Mouse (Mus musculus): ENCODE data around the gene Psmd4. TPM values are rescaled to one million over a fixed set of nuclear protein-coding genes. Genes with fewer than 3 reads are reported as not detected.

Gene Psmd4
- polyA plus RNA-seq, 1 experiment from 2014 or later: 223 TPM

GRCm38 (mm10) chr3:95015891-95016531 lies 26.4 kb downstream of the Psmd4 start:
- Histone ChIP-seq H3K9ac (ENCODE audit: low read length) (peak overlapping the region; percentile 81), H3K9me3 (replicated peaks; ENCODE audit: control insufficient read depth, low read length) (no peaks in the 10 kb centered on the region), H3K36me3 (ENCODE audit: control insufficient read depth, insufficient read depth) (peaks cover 10% of the 10 kb centered on the region), H3K4me1 (ENCODE audit: control insufficient read depth, insufficient read depth, low read length) (peaks cover 17% of the 10 kb centered on the region), H3K4me3 (ENCODE audit: low read length) (peak overlapping the region; percentile 82), H3K4me2 (ENCODE audit: low read depth, low read length) (peak overlapping the region; percentile 96), H3K27me3 (ENCODE audit: control insufficient read depth, insufficient read depth, low read length) (no peaks in the 10 kb centered on the region), H3K27ac (ENCODE audit: low read length) (peak overlapping the region; percentile 98)
- under 1% methylated on average over 40 of the region's 40 CpGs for WGBS
- peak; percentile 67 for ATAC-seq (replicated peaks; ENCODE audit: extremely low read depth, insufficient read depth, low FRiP score)

GRCm38 (mm10) chr3:95015337-95015872 lies 27.0 kb downstream of the Psmd4 start, which contains the start of gene Zfp687:
TSS of gene Zfp687 (minus strand) at chr3:95015448.
- WGBS: under 1% methylated on average over 34 of the region's 37 CpGs
- Histone ChIP-seq H3K9ac (ENCODE audit: low read length) (peak within 1 kb of the TSS; percentile 85), H3K27ac (ENCODE audit: low read length) (peak within 1 kb of the TSS; percentile 98), H3K4me2 (ENCODE audit: low read depth, low read length) (peak within 1 kb of the TSS; percentile 96), H3K4me3 (ENCODE audit: low read length) (peak within 1 kb of the TSS; percentile 82), H3K27me3 (ENCODE audit: control insufficient read depth, insufficient read depth, low read length) (no peaks in the 10 kb centered on the region), H3K4me1 (ENCODE audit: control insufficient read depth, insufficient read depth, low read length) (peaks cover 17% of the 10 kb centered on the region), H3K36me3 (ENCODE audit: control insufficient read depth, insufficient read depth) (peaks cover 16% of the 10 kb centered on the region), H3K9me3 (replicated peaks; ENCODE audit: control insufficient read depth, low read length) (no peaks in the 10 kb centered on the region)
- ATAC-seq (replicated peaks; ENCODE audit: extremely low read depth, insufficient read depth, low FRiP score): peak; percentile 98

DNA sequence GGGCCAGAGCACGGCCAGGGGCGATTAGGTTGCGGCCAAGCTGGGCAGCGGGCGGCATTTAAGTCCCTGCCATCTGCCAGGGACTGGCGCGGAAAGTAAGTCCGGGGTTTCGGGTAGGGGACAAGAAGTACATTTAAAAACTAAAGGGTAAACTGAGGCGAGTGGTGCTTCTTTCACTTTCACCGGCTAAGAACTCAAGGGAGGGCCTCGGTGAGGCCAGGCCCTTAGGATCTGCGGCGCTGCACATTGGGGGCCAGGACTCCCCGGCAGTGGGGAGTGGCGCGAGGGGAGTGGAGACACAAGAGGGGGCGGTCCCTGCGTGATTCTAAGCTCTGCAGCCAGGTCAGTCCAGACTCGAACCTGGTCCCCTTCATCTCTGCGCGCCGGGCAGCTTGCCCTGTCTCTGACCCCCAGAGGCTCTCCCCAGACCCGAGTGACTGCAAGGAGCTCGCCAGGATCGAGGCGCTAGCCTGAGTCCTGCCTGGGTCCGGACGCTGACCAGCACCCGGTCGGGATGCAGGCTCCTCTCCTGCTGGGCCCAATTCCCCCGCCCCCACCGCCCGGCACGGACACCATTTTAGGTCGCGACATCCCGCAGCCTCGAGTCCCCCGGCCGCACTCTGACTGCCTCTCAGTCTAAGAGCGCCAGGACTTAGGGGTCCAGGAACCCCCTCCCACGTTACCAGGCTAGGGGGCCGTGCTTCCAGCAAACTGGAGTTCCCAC lies 27.8 kb downstream of the Psmd4 start:
- Histone ChIP-seq H3K9me3 (replicated peaks; ENCODE audit: control insufficient read depth, low read length) (no peaks in the 10 kb centered on the region), H3K4me3 (ENCODE audit: low read length) (peak overlapping the region; percentile 82), H3K9ac (ENCODE audit: low read length) (peak overlapping the region; percentile 85), H3K27me3 (ENCODE audit: control insufficient read depth, insufficient read depth, low read length) (no peaks in the 10 kb centered on the region), H3K36me3 (ENCODE audit: control insufficient read depth, insufficient read depth) (peaks cover 20% of the 10 kb centered on the region), H3K4me1 (ENCODE audit: control insufficient read depth, insufficient read depth, low read length) (peaks cover 17% of the 10 kb centered on the region), H3K4me2 (ENCODE audit: low read depth, low read length) (peak overlapping the region; percentile 95), H3K27ac (ENCODE audit: low read length) (peak overlapping the region; percentile 87)
- WGBS: under 1% methylated on average over 42 of the region's 44 CpGs
- 0 out of 2 replicates have a peak, but pooled peaks have one; percentile 0 for ATAC-seq (replicated peaks; ENCODE audit: extremely low read depth, insufficient read depth, low FRiP score)

DNA sequence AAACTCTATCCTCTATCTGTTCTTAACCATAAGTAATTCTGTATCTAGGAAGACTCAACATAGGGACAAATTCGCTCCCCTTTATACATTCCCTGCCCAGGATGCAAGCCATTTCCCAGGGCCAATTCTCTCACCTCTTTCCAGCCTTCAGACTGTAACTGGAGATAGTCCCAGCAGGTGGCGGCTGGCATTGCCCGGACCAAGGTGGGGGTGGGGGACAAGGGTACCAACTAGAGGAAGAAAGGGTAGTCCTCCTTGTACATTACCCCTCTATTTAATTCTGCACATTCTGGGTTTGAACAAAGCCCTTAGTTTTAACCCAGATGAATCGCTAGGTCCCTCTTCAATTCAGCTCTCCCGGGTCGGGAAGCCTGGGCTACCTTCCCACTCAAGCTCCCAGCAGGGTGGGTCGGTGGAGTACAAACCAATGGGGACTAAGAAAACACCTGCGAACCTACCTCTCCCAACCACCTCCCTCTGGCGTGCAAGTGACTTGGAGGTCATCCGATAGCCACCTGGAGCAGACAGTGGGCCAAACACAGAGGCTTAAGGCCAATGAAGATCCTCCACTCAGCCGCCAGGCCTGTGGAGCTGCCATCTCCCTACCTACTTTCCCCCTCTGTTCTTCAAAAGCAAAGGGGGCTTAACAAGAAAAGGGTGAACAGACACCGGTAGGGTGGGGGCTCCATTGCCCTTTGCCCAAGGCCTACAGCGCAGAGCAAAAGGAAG lies 28.6 kb downstream of the Psmd4 start:
- peak overlapping the region; percentile 82 for H3K4me3 ChIP-seq (ENCODE audit: low read length)
- H3K9ac ChIP-seq (ENCODE audit: low read length): peak overlapping the region; percentile 85
- no peaks in the 10 kb centered on the region for H3K27me3 ChIP-seq (ENCODE audit: control insufficient read depth, insufficient read depth, low read length)
- 16% methylated on average over 13 of the region's 13 CpGs for WGBS
- H3K27ac ChIP-seq (ENCODE audit: low read length): peak overlapping the region; percentile 87; the same call in 1 of the 2 replicates
- ATAC-seq (replicated peaks; ENCODE audit: extremely low read depth, insufficient read depth, low FRiP score): no peak
- H3K9me3 ChIP-seq (replicated peaks; ENCODE audit: control insufficient read depth, low read length): no peaks in the 10 kb centered on the region
- peak overlapping the region; percentile 95 for H3K4me2 ChIP-seq (ENCODE audit: low read depth, low read length)
- peaks cover 17% of the 10 kb centered on the region for H3K4me1 ChIP-seq (ENCODE audit: control insufficient read depth, insufficient read depth, low read length)
- H3K36me3 ChIP-seq (ENCODE audit: control insufficient read depth, insufficient read depth): peaks cover 24% of the 10 kb centered on the region

- H3K4me1 ChIP-seq (ENCODE audit: control insufficient read depth, insufficient read depth, low read length): peaks cover 17% of the 10 kb centered on the region
- peaks cover 30% of the 10 kb centered on the region for H3K36me3 ChIP-seq (ENCODE audit: control insufficient read depth, insufficient read depth)
- 88% methylated on average over 3 of the region's 3 CpGs for WGBS
- H3K9ac ChIP-seq (ENCODE audit: low read length): no peak overlapping the region
- H3K27ac ChIP-seq (ENCODE audit: low read length): no peak overlapping the region
- no peak overlapping the region for H3K4me2 ChIP-seq (ENCODE audit: low read depth, low read length)
- no peaks in the 10 kb centered on the region for H3K27me3 ChIP-seq (ENCODE audit: control insufficient read depth, insufficient read depth, low read length)
- no peak for ATAC-seq (replicated peaks; ENCODE audit: extremely low read depth, insufficient read depth, low FRiP score)
- no peak overlapping the region for H3K4me3 ChIP-seq (ENCODE audit: low read length)
- no peaks in the 10 kb centered on the region for H3K9me3 ChIP-seq (replicated peaks; ENCODE audit: control insufficient read depth, low read length)
Measured at GRCm38 (mm10) chr3:95012982-95013381, 29.4 kb downstream of the Psmd4 start.

DNA sequence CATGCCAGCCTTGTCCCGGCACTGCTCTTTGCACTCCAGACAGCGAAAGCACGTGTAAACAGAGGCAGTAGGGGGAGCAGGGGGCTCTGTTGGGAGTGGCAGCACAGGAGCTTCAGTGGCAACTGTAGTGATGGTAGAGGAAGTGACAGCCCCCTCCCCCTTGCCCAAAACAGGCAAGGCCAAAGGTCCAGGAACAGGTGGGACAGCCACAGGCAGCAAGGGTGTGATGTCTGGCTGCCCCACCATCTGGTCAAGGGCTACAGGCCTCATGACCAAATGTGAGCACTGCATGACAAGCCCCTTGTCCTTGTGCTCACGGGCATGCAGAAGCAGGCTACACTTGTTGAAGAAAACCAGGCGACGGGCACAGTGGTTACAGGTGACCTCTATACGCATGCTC lies 32.0 kb downstream of the Psmd4 start:
- Histone ChIP-seq H3K27me3 (ENCODE audit: control insufficient read depth, insufficient read depth, low read length) (no peaks in the 10 kb centered on the region), H3K4me3 (ENCODE audit: low read length) (no peak overlapping the region), H3K4me2 (ENCODE audit: low read depth, low read length) (no peak overlapping the region), H3K9ac (ENCODE audit: low read length) (no peak overlapping the region), H3K36me3 (ENCODE audit: control insufficient read depth, insufficient read depth) (peaks cover 51% of the 10 kb centered on the region), H3K27ac (ENCODE audit: low read length) (no peak overlapping the region), H3K4me1 (ENCODE audit: control insufficient read depth, insufficient read depth, low read length) (peaks cover 12% of the 10 kb centered on the region), H3K9me3 (replicated peaks; ENCODE audit: control insufficient read depth, low read length) (no peaks in the 10 kb centered on the region)
- 76% methylated on average over 7 of the region's 7 CpGs for WGBS
- no peak for ATAC-seq (replicated peaks; ENCODE audit: extremely low read depth, insufficient read depth, low FRiP score)

DNA sequence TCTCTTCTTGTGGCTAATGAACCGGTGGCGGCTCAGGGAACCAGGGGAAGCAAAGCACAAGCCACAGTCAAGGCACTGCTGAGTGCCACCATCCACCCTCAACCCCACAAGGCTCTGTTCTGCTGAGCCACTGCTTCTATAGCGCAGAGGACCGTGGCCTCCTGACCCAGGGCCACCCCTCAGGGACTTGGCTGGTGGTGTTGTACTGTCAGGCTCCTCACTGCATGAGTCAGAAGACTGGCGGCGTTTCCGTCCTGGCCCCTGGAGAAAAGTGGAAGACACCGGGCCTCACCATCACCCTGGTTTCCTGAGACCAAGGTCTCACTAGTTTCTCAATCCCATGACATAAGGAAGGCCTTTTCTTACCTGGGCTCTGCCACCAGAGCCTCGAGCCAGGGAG lies 34.7 kb downstream of the Psmd4 start:
- Histone ChIP-seq H3K36me3 (ENCODE audit: control insufficient read depth, insufficient read depth) (peaks cover 65% of the 10 kb centered on the region), H3K9ac (ENCODE audit: low read length) (no peak overlapping the region), H3K27ac (ENCODE audit: low read length) (no peak overlapping the region), H3K4me3 (ENCODE audit: low read length) (no peak overlapping the region), H3K27me3 (ENCODE audit: control insufficient read depth, insufficient read depth, low read length) (no peaks in the 10 kb centered on the region), H3K4me2 (ENCODE audit: low read depth, low read length) (no peak overlapping the region), H3K4me1 (ENCODE audit: control insufficient read depth, insufficient read depth, low read length) (no peaks in the 10 kb centered on the region), H3K9me3 (replicated peaks; ENCODE audit: control insufficient read depth, low read length) (no peaks in the 10 kb centered on the region)
- ATAC-seq (replicated peaks; ENCODE audit: extremely low read depth, insufficient read depth, low FRiP score): no peak
- WGBS: 85% methylated on average over 9 of the region's 9 CpGs

DNA sequence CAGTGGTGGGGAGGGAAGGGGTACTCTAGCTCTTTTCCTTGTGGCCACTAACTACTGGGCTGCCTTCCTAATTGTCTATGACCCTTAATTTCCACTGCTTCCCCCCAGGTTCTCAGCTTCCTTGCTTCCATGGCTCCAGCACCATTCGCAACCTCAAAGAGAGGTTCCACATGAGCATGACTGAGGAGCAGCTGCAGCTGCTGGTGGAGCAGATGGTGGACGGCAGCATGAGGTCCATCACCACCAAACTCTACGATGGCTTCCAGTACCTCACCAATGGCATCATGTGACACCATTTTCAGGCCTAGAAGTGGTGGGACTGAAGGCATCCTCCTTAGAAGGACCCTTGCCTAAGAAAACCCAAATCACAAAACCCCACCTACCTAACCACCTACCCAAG lies 36.8 kb downstream of the Psmd4 start:
- Histone ChIP-seq H3K4me2 (ENCODE audit: low read depth, low read length) (no peak overlapping the region), H3K9me3 (replicated peaks; ENCODE audit: control insufficient read depth, low read length) (no peaks in the 10 kb centered on the region), H3K27me3 (ENCODE audit: control insufficient read depth, insufficient read depth, low read length) (no peaks in the 10 kb centered on the region), H3K9ac (ENCODE audit: low read length) (no peak overlapping the region), H3K36me3 (ENCODE audit: control insufficient read depth, insufficient read depth) (peaks cover 66% of the 10 kb centered on the region), H3K27ac (ENCODE audit: low read length) (no peak overlapping the region), H3K4me1 (ENCODE audit: control insufficient read depth, insufficient read depth, low read length) (no peaks in the 10 kb centered on the region), H3K4me3 (ENCODE audit: low read length) (no peak overlapping the region)
- WGBS: 87% methylated on average over 3 of the region's 3 CpGs
- ATAC-seq (replicated peaks; ENCODE audit: extremely low read depth, insufficient read depth, low FRiP score): no peak

All from heart, embryonic 16.5 days (tissue).